Mouse (Mus musculus): Measurements from ENCODE around the gene Gm47959.

GRCm38 (mm10) chr1:83031950-83032349 lies 31.6 kb downstream of the Gm47959 start:
- TF ChIP-seq POLR2A (IDR thresholded peaks at IDR 0.05; ENCODE audit: low read depth, low read length) (no peak), CTCF (conservative IDR thresholded peaks at IDR 0.05; ENCODE audit: insufficient read depth, insufficient read length, low read depth, low read length) (no peak)

Measured in kidney, adult 2 months (tissue).